9 mouse cellular contexts compared by ENCODE assay signal in the genomic region with DNA sequence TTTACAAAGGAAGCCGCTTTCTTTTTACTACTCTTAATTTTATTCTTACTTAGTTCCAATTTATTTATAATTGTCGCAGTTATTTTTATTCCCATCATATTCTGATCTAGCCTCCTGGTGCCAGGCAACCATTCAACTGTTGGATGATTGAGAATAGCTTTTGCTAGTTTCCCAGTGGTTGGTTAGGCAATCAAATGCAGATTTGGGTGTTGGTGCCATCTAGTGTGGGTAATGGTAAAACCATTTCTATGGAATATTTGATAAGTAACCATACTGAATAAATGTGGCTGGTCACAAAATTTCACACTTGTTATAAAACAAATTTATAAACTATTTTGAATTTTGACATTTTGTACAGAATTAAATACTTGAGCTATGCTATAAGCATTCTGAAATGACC. TPM values are rescaled to one million over a fixed set of nuclear protein-coding genes. Genes with fewer than 3 reads are reported as not detected.
DNase-seq lines count a peak whose midpoint lies in the region; ATAC-seq and TF ChIP-seq lines count a peak whose summit lies in the region.
"Had no signal": no experiment of that assay in that cellular context is flagged by ENCODE, and none has a peak within 500 bp of the region (broad histone marks: within the 10 kb centered on the region; RNA-seq: fewer than 3 reads in every experiment).

No protein-coding gene starts in this region.

- TF ChIP-seq POLR2A in cerebellum, adult 2 months (IDR thresholded peaks at IDR 0.05; ENCODE audit: borderline replicate concordance, insufficient read depth, low read length): no peak

- peak in 1 of 2 experiments; percentile 41 for DNase-seq in cerebellum, adult 2 months
- DNase-seq in kidney, postnatal 0 days (ENCODE audit: low spot score): peak; percentile 30
- no peak for DNase-seq in kidney, adult 18-20 months
- peak; percentile 10 to 12 for DNase-seq in B cell, adult 2 months
- peak; percentile 49 for DNase-seq in forebrain, postnatal 0 days
- DNase-seq in urinary bladder, postnatal 4 days (ENCODE audit: low spot score in 2 of 2): no peak
- no peak for DNase-seq in gastrocnemius, postnatal 14 days

- H3K27me3 ChIP-seq in cerebellum, adult 2 months (ENCODE audit: control insufficient read depth, insufficient read depth, low read length): no peaks in the 10 kb centered on the region
- no peaks in the 10 kb centered on the region for H3K27me3 ChIP-seq in kidney, postnatal 0 days (ENCODE audit: insufficient read depth, low read length)
- no peaks in the 10 kb centered on the region for H3K27me3 ChIP-seq in forebrain, postnatal 0 days (ENCODE audit: insufficient read depth, low read length)
- H3K27me3 ChIP-seq: embryonic facial prominence, embryonic 12.5 days had no signal

- H3K4me2 ChIP-seq in kidney, postnatal 0 days (ENCODE audit: low read length): no peak overlapping the region
- no peak overlapping the region for H3K4me2 ChIP-seq in forebrain, postnatal 0 days (ENCODE audit: low read depth)
- H3K4me2 ChIP-seq: embryonic facial prominence, embryonic 12.5 days had no signal

- WGBS in cerebellum, adult 2 months: 69% methylated on average over 2 of the region's 2 CpGs
- WGBS in kidney, postnatal 0 days: 89% methylated on average over 2 of the region's 2 CpGs
- WGBS in forebrain, postnatal 0 days: 85% methylated on average over 2 of the region's 2 CpGs

- no peaks in the 10 kb centered on the region for H3K4me1 ChIP-seq in cerebellum, adult 2 months (ENCODE audit: control insufficient read depth, insufficient read depth, low read length)
- peaks cover 8% of the 10 kb centered on the region; the same call in 1 of the 2 replicates for H3K4me1 ChIP-seq in kidney, postnatal 0 days (replicated peaks; ENCODE audit: insufficient read depth, low read length)
- no peaks in the 10 kb centered on the region for H3K4me1 ChIP-seq in forebrain, postnatal 0 days (ENCODE audit: insufficient read depth)

- H3K9ac ChIP-seq in kidney, postnatal 0 days (ENCODE audit: low read depth, low read length): no peak overlapping the region
- no peak overlapping the region for H3K9ac ChIP-seq in forebrain, postnatal 0 days
- H3K9ac ChIP-seq: embryonic facial prominence, embryonic 12.5 days had no signal

- H3K4me3 ChIP-seq in cerebellum, adult 2 months (replicated peaks; ENCODE audit: insufficient read depth, low read depth, low read length): no peak overlapping the region
- no peak overlapping the region for H3K4me3 ChIP-seq in kidney, postnatal 0 days (replicated peaks; ENCODE audit: low read depth, low read length)
- no peak overlapping the region for H3K4me3 ChIP-seq in forebrain, postnatal 0 days (ENCODE audit: low read depth, low read length)
- H3K4me3 ChIP-seq: embryonic facial prominence, embryonic 12.5 days had no signal

- intact Hi-C loops in gastrocnemius, postnatal 14 days (cut with DNase I; ENCODE audit: low total_unique reads): no loop called here

- no peaks in the 10 kb centered on the region for H3K9me3 ChIP-seq in kidney, postnatal 0 days (replicated peaks; ENCODE audit: low read length)
- H3K9me3 ChIP-seq in forebrain, postnatal 0 days (ENCODE audit: low read length): no peaks in the 10 kb centered on the region
- H3K9me3 ChIP-seq: embryonic facial prominence, embryonic 12.5 days had no signal

- H3K36me3 ChIP-seq in kidney, postnatal 0 days (ENCODE audit: insufficient read depth, low read length): no peaks in the 10 kb centered on the region
- 0 out of 2 replicates have a peak, but pooled peaks cover 3% of the 10 kb centered on the region for H3K36me3 ChIP-seq in forebrain, postnatal 0 days (ENCODE audit: insufficient read depth)

- H3K27ac ChIP-seq in cerebellum, adult 2 months (ENCODE audit: insufficient read depth, low read length): no peak overlapping the region
- H3K27ac ChIP-seq in kidney, postnatal 0 days: no peak overlapping the region
- H3K27ac ChIP-seq in forebrain, postnatal 0 days (ENCODE audit: low read depth, low read length): no peak overlapping the region
- H3K27ac ChIP-seq: embryonic facial prominence, embryonic 12.5 days had no signal

- TF ChIP-seq CTCF in cerebellum, adult 2 months (IDR thresholded peaks at IDR 0.05; ENCODE audit: borderline replicate concordance, insufficient read depth, low read depth, low read length): peak; percentile 30; the same call in 1 of the 2 replicates
- TF ChIP-seq CTCF in kidney, postnatal 0 days (IDR thresholded peaks at IDR 0.05; ENCODE audit: low read depth): peak; percentile 66
- TF ChIP-seq CTCF in forebrain, postnatal 0 days (IDR thresholded peaks at IDR 0.05; ENCODE audit: low read depth): peak; percentile 61

- no peak for ATAC-seq in cerebellum, adult (ENCODE audit: insufficient number of reproducible peaks, low FRiP score, low TSS enrichment)
- no peak for ATAC-seq in kidney, postnatal 0 days (replicated peaks; ENCODE audit: low FRiP score, low read depth)
- peak; percentile 45; the same call in 1 of the 2 replicates for ATAC-seq in forebrain, postnatal 0 days

RNA-seq across cellular contexts. Expression of a gene that starts 22.0 kb away (rescaled TPM):
- 370 and 418 TPM in 2 replicates for polyA plus RNA-seq in cerebellum, adult 2 months (2012; rRNA removed)
- polyA plus RNA-seq in kidney, postnatal 0 days (2015; fragmentation: Nextera tagmentation; extraction: Ambion mirVana): 62.2 and 75.0 TPM in 2 replicates
- 388 and 400 TPM in 2 replicates for total RNA-seq in forebrain, postnatal 0 days (2014; rRNA removed)
- 149 and 167 TPM in 2 replicates for polyA plus RNA-seq in forebrain, postnatal 0 days (2015; fragmentation: Nextera tagmentation; extraction: Ambion mirVana)
- total RNA-seq in gastrocnemius, postnatal 14 days (2021): 100 to 1,000 TPM; 923 to 949 TPM

Comparison
In these comparisons a context has a peak if more than half of its experiments do, and no peak if none do; other contexts are left out.
1. DNase-seq: peak in kidney, postnatal 0 days (single experiment), B cell, adult 2 months (2 of 2) and forebrain, postnatal 0 days (single experiment); none in kidney, adult 18-20 months (single experiment), urinary bladder, postnatal 4 days (0 of 2) and gastrocnemius, postnatal 14 days (single experiment).
2. Peak in every context shown above with its lines, with median percentiles within 50 percentile points of each other: CTCF ChIP-seq.